Mouse (Mus musculus): ENCODE measurements around the gene Zar1l.

The Zar1l gene

GRCm38 (mm10) chr5:150490285-150490684 is 27.7 kb downstream of the Zar1l start:
- DNase-seq (ENCODE audit: low read depth in 2 of 2, low spot score in 2 of 2): no peak

- DNase-seq (ENCODE audit: low read depth in 2 of 2, low spot score in 2 of 2): no peak
Observed at GRCm38 (mm10) chr5:150485198-150485597, 32.8 kb downstream of the Zar1l start.

GRCm38 (mm10) chr5:150478612-150479011 is 39.4 kb downstream of the Zar1l start:
- no peak for DNase-seq (ENCODE audit: low read depth in 2 of 2, low spot score in 2 of 2)

GRCm38 (mm10) chr5:150477364-150477763 is 40.6 kb downstream of the Zar1l start:
- DNase-seq (ENCODE audit: low read depth in 2 of 2, low spot score in 2 of 2): no peak

GRCm38 (mm10) chr5:150468431-150468830 is 49.5 kb downstream of the Zar1l start:
- no peak for DNase-seq (ENCODE audit: low read depth in 2 of 2, low spot score in 2 of 2)

- DNase-seq (ENCODE audit: low read depth in 2 of 2, low spot score in 2 of 2): no peak
Observed at GRCm38 (mm10) chr5:150466132-150466531, 51.8 kb downstream of the Zar1l start.

GRCm38 (mm10) chr5:150465218-150465617 is 52.7 kb downstream of the Zar1l start:
- DNase-seq (ENCODE audit: low read depth in 2 of 2, low spot score in 2 of 2): no peak

GRCm38 (mm10) chr5:150464721-150465120 is 53.2 kb downstream of the Zar1l start:
- no peak for DNase-seq (ENCODE audit: low read depth in 2 of 2, low spot score in 2 of 2)

- no peak for DNase-seq (ENCODE audit: low read depth in 2 of 2, low spot score in 2 of 2)
Observed at GRCm38 (mm10) chr5:150459801-150460200, 58.2 kb downstream of the Zar1l start.

- no peak for DNase-seq (ENCODE audit: low read depth in 2 of 2, low spot score in 2 of 2)
Observed at GRCm38 (mm10) chr5:150457904-150458739, 59.8 kb downstream of the Zar1l start.

- no peak for DNase-seq (ENCODE audit: low read depth in 2 of 2, low spot score in 2 of 2)
Observed at GRCm38 (mm10) chr5:150457165-150457903, 60.6 kb downstream of the Zar1l start.

Data from CD8-positive naive resting alpha-beta T cell, adult 2 months (primary cell).